Mouse (Mus musculus) heart, adult 11 months (tissue): Measurements from ENCODE around the gene Bahcc1.

ENCODE experiments used
- DNase-seq: peaks from one replicate; pipeline ENCODE4 v3.0.0; 2022

Bahcc1 gene

GRCm38 (mm10) chr11:120248160-120248793, 15.5 kb downstream of the Bahcc1 start:
- DNase-seq: peak; percentile 95

- no peak for DNase-seq
Observed at GRCm38 (mm10) chr11:120248899-120249298, 16.2 kb downstream of the Bahcc1 start.

- DNase-seq: peak; percentile 97
Observed at GRCm38 (mm10) chr11:120250991-120251949, 18.5 kb downstream of the Bahcc1 start.

- DNase-seq: no peak
Observed at GRCm38 (mm10) chr11:120251950-120252308, 19.2 kb downstream of the Bahcc1 start.

GRCm38 (mm10) chr11:120252398-120252797, 19.7 kb downstream of the Bahcc1 start:
- peak; percentile 89 for DNase-seq

- DNase-seq: peak; percentile 96
Observed at GRCm38 (mm10) chr11:120252843-120253645, 20.3 kb downstream of the Bahcc1 start.

GRCm38 (mm10) chr11:120253646-120254315, 21.0 kb downstream of the Bahcc1 start:
- DNase-seq: no peak

GRCm38 (mm10) chr11:120254420-120254819, 21.7 kb downstream of the Bahcc1 start:
- DNase-seq: peak; percentile 95

GRCm38 (mm10) chr11:120255038-120255437, 22.3 kb downstream of the Bahcc1 start:
- DNase-seq: peak; percentile 99

- peak; percentile 91 for DNase-seq
Observed at GRCm38 (mm10) chr11:120255499-120255898, 22.8 kb downstream of the Bahcc1 start.

- DNase-seq: no peak
Observed at GRCm38 (mm10) chr11:120256108-120256507, 23.4 kb downstream of the Bahcc1 start.

- peak; percentile 98 for DNase-seq
Observed at GRCm38 (mm10) chr11:120256543-120256942, 23.8 kb downstream of the Bahcc1 start.

- peak; percentile 96 for DNase-seq
Observed at GRCm38 (mm10) chr11:120256981-120257820, 24.5 kb downstream of the Bahcc1 start.

GRCm38 (mm10) chr11:120257911-120258310, 25.2 kb downstream of the Bahcc1 start:
- no peak for DNase-seq

- peak; percentile 91 for DNase-seq
Observed at GRCm38 (mm10) chr11:120258896-120259689, 26.3 kb downstream of the Bahcc1 start.

- DNase-seq: peak; percentile 96
Observed at GRCm38 (mm10) chr11:120259792-120260768, 27.3 kb downstream of the Bahcc1 start.

GRCm38 (mm10) chr11:120260769-120261150, 28.0 kb downstream of the Bahcc1 start:
- DNase-seq: peak; percentile 94

GRCm38 (mm10) chr11:120261416-120262355, 28.9 kb downstream of the Bahcc1 start:
- peak; percentile 99 for DNase-seq
